Mouse (Mus musculus) liver, adult 2 months (tissue): ENCODE measurements around the gene Gja8.

Source experiments
- CTCF ChIP-seq: fragments of 200-500 bp; IDR thresholded peaks from 2 replicates; pipeline ENCODE4 v1.5.1; 2011; ENCODE audit warnings: low read depth, low read length, control low read depth
- POLR2A ChIP-seq: fragments of 200-500 bp; IDR thresholded peaks from 2 replicates; pipeline ENCODE4 v1.6.1; 2011; ENCODE audit warnings: low read length, control low read depth; ENCODE audit not compliant: insufficient read depth; ENCODE audit errors: extremely low read depth

- TF ChIP-seq POLR2A: no peak
- TF ChIP-seq CTCF: no peak
Measured at GRCm38 (mm10) chr3:96974467-96974866, 48.6 kb upstream of the Gja8 start.
